Mouse (Mus musculus): ENCODE data around the gene Trim46.
"Not testable (repeated sequence)": the region's sequence is repeated elsewhere in the genome, so short reads cannot be mapped to it uniquely, and the experiment has no call there.

Trim46 gene

DNA sequence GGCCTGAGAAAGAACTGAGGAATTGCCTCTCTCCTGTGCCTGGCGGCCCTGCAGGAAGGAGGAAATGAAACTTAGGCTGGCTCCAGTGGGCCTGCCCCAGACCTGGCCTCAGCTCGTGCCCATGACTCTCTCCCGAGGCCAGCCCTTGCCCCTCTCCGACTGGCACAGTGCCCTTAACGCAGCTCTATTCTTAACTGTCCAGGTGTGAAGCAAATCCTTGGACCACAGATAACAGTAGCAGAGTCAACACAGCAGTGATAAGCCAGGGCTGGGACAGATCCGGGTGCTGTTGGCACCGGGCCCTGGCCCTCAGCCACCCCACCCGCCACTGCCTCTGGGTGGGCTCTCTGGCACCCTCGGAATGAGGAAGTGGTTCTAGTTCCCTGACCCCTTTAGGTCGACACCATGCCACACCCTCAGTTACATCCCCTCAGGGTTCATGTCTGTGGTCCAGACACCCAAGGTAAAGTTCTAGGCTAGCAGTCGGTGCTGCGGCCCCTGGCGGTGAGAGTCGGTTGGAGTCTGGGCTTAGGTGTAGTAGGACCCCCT lies 12.5 kb downstream of the Trim46 start:
- no peak for DNase-seq (ENCODE audit: low spot score in 2 of 2)

DNA sequence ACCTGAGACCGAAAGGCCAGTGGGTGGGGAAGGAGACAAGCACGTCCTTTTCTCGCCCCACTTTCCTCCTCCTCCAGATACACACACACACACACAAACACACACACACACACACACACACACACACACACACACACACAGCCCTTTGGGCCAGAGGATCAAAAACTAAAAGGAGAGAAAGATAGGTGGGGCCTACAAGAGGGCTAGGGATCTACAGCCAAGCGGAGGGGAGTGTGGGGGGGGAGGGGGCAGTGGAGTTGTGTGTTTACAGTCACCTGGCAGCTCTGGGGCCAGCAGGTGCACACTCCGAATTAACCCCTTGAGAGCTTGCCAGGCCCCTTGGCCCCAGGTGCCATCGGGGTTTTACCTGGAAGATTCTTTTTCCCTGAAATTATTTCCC lies 13.5 kb downstream of the Trim46 start:
- DNase-seq (ENCODE audit: low spot score in 2 of 2): no peak

DNA sequence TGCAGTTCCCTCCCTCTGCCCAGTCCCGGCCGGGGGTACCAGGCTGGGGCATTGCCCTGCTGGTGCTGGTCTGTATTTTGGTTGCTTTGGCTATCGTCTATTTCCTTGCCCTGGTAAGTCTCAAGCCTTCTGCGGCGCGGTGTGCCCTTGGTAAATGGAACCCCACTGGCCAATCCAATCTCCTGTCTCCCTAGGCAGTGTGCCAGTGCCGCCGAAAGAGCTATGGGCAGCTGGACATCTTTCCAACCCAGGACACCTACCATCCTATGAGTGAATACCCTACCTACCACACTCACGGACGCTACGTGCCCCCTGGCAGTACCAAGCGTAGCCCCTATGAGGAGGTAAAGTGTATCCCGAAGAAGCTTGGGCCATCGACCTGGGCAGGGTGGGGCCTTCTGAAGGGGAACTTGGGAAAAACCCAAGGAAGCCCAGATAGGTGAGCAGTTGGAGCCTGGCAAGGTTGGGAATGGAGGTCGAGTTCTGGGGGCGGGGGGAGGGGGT lies 14.3 kb downstream of the Trim46 start:
- DNase-seq (ENCODE audit: low spot score in 2 of 2): no peak

DNA sequence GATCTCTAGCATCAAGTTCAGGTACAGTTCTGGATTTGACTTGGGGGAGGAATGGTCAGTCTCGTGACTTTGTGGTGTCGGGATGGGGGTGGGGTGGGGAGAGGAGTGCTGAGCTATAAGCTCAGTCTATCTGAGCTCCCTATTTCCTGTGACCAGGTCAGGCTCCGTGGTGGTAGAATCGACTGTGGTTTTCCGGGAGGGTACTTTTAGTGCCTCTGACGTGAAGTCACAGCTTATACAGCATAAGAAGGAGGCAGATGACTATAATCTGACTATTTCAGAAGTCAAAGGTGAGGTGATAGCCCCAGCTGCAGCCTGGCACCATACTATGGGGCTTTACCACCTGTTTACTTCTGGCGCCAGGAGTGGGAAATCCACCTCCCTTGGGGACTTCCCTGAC lies 14.8 kb downstream of the Trim46 start:
- DNase-seq (ENCODE audit: low spot score in 2 of 2): no peak

DNA sequence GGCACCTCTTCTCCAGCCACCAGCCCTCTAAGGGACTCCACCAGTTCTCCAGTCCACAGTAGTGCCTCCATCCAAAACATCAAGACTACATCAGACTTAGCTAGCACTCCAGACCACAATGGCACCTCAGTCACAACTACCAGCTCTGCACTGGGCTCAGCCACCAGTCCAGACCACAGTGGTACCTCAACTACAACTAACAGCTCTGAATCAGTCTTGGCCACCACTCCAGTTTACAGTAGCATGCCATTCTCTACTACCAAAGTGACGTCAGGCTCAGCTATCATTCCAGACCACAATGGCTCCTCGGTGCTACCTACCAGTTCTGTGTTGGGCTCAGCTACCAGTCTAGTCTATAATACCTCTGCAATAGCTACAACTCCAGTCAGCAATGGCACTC lies 15.5 kb downstream of the Trim46 start:
- DNase-seq (ENCODE audit: low spot score in 2 of 2): no peak

DNA sequence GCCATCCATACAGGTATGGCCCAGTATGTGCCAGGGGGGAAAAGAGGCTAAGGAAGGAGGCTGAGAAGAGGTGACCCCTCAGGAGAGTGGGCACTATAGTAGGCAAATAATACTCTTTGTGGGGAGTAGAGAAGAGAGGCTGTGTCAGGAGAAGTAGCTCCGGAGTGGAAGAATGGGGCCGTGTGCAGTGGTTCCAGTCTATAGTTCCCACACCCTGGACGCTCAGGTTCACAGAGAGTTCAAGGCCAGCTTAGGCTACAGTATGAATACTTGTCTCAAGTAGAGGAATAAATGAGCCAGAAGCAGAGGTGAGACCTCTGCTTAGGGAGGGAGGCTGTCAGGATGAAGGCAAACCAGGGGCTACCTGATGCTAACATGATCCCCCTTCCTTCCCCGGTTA lies 16.8 kb downstream of the Trim46 start:
- DNase-seq (ENCODE audit: low spot score in 2 of 2): no peak

DNA sequence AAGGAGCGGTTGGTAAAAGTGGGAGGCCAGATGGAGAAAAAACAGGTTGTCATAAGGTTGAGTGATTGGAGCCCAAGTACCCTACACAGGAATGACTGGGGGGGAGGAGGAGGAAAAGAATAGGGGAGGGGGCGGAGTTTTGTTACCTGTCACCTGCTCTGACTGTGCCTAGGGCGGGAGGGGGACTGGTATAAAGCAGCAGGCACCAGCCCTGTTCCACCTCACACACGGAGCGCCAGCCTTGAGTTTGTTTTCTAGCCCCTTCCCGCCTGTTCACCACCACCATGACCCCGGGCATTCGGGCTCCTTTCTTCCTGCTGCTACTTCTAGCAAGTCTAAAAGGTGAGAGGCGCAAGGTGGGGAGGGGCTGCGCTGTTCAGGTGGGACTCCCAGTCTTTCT lies 17.3 kb downstream of the Trim46 start, which contains the start of gene Muc1:
TSS of gene Muc1 (plus strand) at position 222 of the 400 bp plus-strand sequence.
- no peak for DNase-seq (ENCODE audit: low spot score in 2 of 2)

DNA sequence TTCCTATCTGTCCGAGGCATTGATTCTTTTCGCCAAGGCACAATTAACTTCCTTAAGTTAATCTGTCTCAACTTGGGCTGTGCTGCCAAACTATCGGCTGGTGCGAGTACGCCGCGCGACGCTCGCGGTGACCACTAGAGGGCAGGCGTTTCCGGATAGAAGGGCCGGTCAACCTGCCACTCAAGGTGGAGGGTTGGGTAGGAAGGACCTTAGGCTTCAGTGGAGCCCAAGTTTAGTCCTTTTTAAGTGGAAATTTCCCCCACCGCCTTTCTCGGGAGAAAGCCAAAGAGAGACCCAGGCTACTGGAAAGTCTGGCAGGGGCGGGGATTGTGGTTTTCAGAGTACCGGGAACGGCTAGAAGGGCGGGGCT lies 17.9 kb downstream of the Trim46 start:
- DNase-seq (ENCODE audit: low spot score in 2 of 2): peak; percentile 66 to 91

DNA sequence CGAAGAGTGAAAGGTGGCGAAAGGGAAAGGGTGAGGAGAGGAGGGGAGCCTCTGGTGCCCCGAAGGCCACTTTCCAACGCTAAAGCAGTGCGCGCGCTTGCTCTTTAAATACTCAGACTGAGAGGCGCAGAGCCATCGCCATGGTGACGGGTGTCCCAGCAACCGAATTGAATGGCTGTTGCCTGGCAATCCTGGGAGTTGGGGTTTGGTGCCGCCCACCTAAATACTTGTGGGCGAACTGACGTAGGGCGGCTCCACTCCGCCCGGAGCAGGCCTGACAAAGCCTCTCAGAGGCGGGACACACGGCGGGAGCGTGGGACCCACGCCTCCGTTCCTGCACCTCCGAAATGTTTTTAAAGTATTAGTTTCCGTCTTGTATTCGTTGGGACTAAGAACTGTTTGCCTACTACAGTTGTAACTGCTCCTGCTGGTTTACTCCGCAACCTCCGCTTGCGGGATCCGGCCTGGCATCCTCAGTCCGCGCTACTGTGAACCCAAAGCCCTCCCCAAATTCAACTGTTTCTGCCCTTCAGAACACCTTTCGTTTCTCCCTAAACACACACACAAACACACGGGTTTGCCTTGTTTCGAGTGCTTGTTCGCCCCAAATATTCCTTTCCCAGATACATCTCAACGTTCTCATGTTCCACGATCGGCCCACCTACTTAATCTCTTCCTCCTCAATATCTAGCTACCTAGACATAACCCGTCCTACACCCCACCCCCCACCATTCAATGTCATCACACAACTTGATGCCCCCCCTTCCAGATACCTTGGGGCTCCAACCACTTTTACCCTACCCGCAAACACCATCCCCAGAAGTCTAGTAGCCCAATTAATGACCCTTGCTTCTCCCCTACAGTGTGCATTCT lies 18.6 kb downstream of the Trim46 start:
- DNase-seq (ENCODE audit: low spot score in 2 of 2): peak; percentile 16 to 23

DNA sequence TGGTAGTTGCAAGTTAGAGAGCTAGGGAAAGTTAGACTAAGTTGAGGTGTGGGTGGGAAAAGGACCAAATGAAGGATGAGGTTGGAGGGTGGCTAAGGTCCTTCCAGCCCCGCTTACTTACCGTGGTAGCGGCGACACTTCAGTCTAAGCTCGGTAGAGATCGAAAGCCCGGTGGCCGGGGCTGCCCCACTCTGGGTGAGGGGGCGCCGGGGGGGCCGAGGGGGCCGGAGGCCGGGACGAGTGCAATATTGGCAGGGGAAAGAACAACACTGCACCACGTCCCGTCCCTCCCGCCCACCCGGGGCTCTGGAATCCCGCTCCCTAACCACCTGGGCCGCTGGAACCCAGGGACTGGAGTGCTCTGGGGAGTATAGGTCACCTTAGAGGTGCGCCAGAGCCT lies 19.2 kb downstream of the Trim46 start, which contains the start of gene Mtx1:
TSS of gene Mtx1 (minus strand) at position 189 of the 400 bp plus-strand sequence.
- no peak for DNase-seq (ENCODE audit: low spot score in 2 of 2)

DNA sequence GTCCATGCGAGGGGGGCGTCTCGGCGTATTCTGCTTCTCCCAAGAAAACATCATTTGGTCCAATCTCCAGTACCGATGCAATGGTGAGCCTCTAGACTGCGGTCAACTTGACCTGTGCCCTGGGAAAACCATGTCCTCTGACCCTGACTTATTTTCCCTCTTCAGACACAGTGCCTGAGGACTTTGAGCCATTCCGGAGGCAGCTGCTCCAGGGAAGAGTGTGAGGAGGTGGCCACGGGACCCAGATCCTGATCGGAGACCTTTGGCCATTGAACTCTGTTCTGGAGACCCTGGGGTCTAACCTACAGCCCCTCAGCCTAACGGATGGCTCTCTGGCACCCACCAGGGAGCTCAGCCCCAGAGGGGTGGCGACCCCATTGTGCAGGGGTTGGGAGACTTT lies 19.7 kb downstream of the Trim46 start:
- DNase-seq (ENCODE audit: low spot score in 2 of 2): no peak

DNA sequence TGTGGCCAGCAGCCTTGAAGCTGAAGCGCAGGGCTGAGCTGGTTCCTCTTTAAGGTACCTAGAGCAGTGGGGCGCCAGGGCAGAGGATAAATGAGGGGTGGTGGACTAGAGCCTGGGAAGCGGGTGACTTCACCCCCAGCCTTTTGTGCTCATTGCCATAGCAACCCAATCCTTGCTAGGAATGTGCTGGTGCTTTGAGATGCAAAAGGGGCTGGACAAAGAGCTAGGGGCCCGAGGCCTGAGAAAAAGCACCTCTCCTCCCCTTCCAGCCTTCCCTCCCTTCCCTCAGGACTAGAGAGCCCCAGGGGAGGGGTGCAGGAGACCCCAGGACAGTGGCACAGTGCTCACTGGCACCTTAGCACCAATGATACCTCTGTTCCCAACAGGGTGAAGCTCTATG lies 20.2 kb downstream of the Trim46 start:
- DNase-seq (ENCODE audit: low spot score in 2 of 2): no peak

DNA sequence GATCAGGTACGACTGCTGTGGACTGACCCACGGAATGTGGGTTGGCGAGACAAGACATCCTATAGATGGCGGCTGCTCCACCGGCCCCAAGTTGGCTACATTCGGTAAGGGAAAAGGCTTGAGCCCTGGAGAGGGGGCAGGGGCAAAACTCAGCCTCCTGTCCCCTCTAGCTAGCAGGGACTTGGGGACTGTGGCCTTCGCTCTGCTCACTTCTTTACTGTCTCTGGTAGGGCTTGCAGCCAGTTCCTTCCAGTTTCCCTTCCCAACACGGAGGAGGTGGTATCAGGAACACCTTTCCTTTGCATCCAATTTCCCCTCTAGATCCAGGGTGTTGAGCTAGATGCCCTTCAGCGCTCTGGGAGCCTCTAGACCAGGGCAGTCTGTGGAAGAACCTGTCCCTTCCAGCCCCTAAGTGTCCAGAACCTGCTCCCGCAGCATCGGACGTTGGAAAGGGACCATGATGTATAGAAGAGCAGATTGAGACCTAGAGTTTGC lies 20.7 kb downstream of the Trim46 start:
- no peak for DNase-seq (ENCODE audit: low spot score in 2 of 2)

DNA sequence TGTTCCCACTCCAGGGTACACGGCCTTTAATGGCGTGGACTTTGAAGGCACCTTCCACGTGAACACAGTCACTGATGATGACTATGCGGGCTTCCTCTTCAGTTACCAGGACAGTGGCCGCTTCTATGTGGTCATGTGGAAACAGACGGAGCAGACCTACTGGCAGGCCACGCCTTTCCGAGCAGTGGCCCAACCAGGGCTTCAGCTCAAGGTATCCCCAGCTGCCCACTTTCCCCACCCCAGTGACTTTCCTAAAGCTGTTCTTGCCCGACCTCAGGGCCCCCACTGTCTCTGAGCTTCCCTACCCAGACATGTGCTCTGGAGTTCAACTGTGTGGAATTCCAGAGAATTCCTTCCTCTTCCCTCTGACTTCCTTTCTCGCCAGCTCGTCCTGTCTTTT lies 21.3 kb downstream of the Trim46 start:
- DNase-seq (ENCODE audit: low spot score in 2 of 2): no peak

DNA sequence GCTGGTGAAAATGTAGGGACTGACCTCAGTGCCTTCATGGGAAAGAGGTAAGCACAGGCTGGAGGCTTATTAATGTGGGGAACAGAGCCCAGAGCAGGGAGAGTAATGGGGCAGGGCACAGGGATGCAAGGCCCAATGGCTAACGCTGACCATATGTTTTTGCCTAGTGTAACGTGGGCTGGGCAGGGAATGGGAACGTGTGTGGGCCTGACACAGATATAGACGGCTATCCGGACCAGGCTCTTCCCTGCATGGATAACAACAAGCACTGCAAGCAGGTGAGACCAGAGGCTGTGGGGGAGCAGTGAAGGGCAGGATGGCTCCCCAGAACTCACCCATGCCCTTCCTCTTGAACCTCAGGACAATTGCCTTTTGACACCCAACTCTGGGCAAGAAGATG lies 24.9 kb downstream of the Trim46 start:
- no peak for DNase-seq (ENCODE audit: low spot score in 2 of 2)

DNA sequence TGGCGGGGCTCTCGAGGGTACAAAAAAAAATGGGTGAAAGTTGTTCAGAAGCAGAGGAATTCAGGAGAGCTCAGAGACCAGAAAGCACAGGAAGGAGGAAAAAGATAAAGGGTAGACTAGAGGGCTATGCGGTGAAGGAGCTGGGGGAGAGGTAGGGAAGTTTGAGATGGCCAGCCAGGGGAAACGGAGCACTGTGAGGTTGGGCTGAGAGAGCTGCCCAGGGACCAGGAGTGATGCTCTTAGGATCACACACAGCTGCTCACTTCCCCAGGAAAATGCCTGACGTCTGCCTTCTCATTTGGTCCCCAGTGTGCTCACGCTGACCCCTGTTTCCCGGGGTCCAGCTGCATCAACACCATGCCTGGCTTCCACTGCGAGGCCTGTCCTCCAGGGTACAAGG lies 26.6 kb downstream of the Trim46 start:
- DNase-seq (ENCODE audit: low spot score in 2 of 2): no peak

DNA sequence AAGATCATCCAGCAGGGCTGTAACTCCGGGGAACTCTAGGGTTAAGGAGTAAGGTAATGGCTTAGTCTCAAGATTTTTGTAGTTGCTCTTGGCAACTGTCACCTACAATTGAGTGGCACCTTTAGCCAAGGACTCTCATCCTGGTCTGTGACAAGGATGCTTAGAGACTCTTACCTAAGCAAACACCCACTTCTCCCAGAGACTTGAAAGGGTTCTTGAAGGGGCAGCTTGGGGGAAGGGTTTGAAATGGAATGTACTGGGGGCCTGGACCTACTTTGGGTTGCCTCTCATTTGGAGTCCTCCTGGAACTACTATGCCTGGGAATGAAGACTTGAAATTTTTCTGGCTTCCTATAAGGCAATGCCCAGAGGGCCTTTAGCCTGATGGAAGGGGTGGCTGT lies 27.8 kb downstream of the Trim46 start:
- no peak for DNase-seq (ENCODE audit: low spot score in 2 of 2)

DNA sequence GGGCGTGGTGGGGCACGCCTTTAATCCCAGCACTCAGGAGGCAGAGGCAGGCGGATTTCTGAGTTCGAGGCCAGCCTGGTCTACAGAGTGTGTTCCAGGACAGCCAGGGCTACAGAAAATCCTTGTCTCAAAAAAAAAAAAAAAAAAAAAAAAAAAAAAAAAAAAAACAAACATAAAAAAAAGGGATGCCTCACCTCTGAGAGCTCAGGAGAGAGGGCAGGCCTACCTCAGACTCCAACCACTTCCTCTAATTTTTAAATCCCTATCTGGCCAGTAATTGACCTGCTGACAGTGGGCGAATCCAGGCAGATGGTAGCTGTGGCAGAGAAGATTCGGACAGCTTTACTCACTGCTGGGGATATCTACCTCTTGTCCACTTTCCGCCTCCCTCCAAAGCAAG lies 29.7 kb downstream of the Trim46 start:
- DNase-seq (ENCODE audit: low spot score in 2 of 2): not testable (repeated sequence)

DNA sequence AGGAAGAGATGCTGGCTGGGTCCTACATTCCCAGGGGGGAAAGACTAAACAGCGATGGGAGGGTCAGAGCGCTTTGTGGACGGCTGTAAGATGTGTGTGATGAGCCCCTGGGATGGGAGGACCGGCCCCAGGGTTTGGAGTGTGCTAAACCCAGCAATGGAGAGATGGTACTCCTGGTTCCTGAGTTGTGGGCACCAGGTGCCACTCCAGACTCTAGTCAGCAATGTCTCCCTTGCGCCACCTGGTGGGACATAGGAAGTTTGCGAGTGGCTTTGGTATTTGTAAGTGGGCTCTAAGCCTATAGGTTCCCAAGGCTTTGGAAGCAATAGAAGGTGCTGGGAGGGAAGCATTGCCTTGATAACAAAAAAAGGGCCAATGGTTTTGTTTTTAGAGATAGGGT lies 30.3 kb downstream of the Trim46 start:
- peak; percentile 70 to 85 for DNase-seq (ENCODE audit: low spot score in 2 of 2)

DNA sequence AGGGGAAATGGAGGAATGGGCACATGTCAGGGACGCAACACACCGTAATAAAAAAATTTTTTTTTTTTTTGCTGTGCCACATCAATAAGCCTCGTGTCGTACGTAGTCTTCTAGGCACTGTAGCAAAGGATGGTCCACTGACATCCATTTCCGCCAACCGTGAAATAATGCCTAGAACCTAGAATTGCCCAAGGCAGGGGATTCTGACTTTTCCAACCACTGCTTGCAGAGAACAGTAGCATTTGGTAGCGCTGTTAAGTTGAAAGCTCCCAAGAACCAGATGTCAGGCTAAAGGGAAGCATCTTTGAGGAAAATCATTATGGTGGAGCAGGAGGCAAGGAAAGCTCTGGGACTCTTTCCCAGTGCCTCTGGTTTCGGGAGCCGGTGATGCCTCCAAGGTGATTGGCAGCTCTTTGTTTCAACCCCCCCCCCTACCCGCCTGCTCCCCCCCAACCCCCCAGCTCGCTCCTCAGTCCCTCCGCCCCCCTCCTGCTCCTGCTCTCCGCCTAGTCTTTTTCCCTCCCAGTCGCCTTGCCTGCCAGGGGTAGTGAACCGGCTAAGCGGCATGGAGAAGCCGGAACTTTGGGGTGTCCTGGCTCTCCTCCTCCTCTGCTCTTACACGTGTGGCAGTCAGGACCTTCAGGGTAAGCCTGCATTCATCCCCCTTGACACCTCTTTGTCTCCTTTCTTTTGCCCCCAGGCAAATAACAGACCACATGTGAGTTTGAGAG lies 31.3 kb downstream of the Trim46 start, which contains the start of gene Thbs3:
TSS of gene Thbs3 (plus strand) at position 500 of the 731 bp plus-strand sequence.
- no peak for DNase-seq (ENCODE audit: low spot score in 2 of 2)

DNA sequence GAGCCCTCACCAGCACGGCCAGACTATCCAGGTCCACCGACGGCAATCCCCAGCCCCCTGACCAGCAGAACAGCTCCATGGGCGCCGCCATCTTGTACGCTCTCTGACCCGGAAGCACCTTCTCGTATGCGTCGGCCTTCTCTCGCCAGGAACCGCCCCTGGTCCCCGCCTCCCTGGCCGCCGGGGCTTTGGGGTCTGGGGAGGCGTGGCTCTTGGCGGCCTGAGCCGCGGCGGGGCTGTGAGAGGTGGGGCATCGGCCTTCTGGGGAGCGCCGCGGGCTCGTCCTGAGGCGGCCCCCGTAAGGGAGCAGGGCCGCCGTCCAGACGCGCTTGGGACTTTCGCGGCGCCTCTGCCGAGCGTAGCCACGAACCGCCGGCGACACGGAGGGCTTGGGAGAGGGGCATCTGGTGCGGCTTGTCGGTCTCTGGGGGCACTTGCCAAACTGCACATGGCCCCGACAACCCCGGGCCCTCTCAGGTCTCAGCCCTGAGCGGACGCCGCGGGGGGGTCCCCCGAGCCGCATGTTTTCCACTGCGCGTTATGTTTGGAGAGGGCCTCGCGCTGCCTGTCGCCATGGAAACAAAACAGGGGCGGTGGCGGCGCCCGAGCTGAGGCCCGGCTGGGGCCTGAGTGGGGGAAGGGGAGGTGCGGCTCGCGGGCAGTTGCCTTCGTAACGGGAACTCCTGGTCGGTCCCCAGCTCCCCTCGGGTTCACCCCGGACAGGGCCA lies 32.1 kb downstream of the Trim46 start:
- peak; percentile 73 to 77 for DNase-seq (ENCODE audit: low spot score in 2 of 2)

DNA sequence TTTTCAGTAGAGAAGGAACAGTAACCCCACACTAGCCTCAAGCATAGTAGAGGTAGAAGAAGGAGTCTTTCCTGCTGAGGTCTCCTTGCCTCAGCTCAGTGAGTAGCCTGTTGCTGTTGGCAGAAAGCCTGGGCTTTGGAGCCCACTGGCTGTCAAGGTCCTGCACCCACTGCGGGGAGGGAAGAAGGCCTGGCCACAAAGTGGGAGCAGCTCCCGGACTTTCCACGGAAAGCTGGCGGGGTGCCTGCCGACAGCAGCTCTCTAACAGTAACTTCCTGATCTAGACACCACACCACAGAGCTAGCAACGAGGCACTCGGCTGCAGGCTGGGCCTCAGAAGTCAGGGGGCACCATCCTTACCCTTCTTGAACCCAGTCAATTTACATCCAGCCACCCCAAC lies 35.4 kb downstream of the Trim46 start:
- DNase-seq (ENCODE audit: low spot score in 2 of 2): no peak
